ENCODE assay signal across 12 mouse cellular contexts in genomic region chr17:65476747-65477146, GRCm38 (mm10).
"Had no signal": no experiment of that assay in that cellular context is flagged by ENCODE, and none has a peak within 500 bp of the region (broad histone marks: within the 10 kb centered on the region; RNA-seq: fewer than 3 reads in every experiment).

No protein-coding gene starts in this region.

- H3K4me3 ChIP-seq: limb, embryonic 15.5 days; liver, embryonic 12.5 days; lung, embryonic 15.5 days; midbrain, embryonic 12.5 days; myocyte; neural tube, embryonic 15.5 days; stomach, embryonic 15.5 days had no signal

- ATAC-seq: liver, embryonic 12.5 days had no signal

- H3K27ac ChIP-seq: limb, embryonic 15.5 days; liver, embryonic 12.5 days; lung, embryonic 15.5 days; midbrain, embryonic 12.5 days; neural tube, embryonic 15.5 days; stomach, embryonic 15.5 days had no signal

- H3K4me2 ChIP-seq: limb, embryonic 15.5 days; liver, embryonic 12.5 days; lung, embryonic 15.5 days; midbrain, embryonic 12.5 days; neural tube, embryonic 15.5 days; stomach, embryonic 15.5 days had no signal

- H3K36me3 ChIP-seq: limb, embryonic 15.5 days; liver, embryonic 12.5 days; lung, embryonic 15.5 days; midbrain, embryonic 12.5 days; neural tube, embryonic 15.5 days; stomach, embryonic 15.5 days had no signal

- H3K27me3 ChIP-seq: limb, embryonic 15.5 days; liver, embryonic 12.5 days; lung, embryonic 15.5 days; midbrain, embryonic 12.5 days; neural tube, embryonic 15.5 days; stomach, embryonic 15.5 days had no signal

- DNase-seq: kidney, adult 2 months; kidney, postnatal 36 days; layer of hippocampus, adult 9-11 months; lung, postnatal 14 days; thymus, postnatal 36 days had no signal

- H3K9ac ChIP-seq: limb, embryonic 15.5 days; liver, embryonic 12.5 days; lung, embryonic 15.5 days; midbrain, embryonic 12.5 days; neural tube, embryonic 15.5 days; stomach, embryonic 15.5 days had no signal

- H3K4me1 ChIP-seq: limb, embryonic 15.5 days; liver, embryonic 12.5 days; lung, embryonic 15.5 days; midbrain, embryonic 12.5 days; neural tube, embryonic 15.5 days; stomach, embryonic 15.5 days had no signal

- H3K9me3 ChIP-seq: limb, embryonic 15.5 days; liver, embryonic 12.5 days; lung, embryonic 15.5 days; midbrain, embryonic 12.5 days; neural tube, embryonic 15.5 days; stomach, embryonic 15.5 days had no signal
